Mouse (Mus musculus) CH12.LX (cell line): ENCODE data around the gene Sbf2. TPM values are rescaled to one million over a fixed set of nuclear protein-coding genes. Genes with fewer than 3 reads are reported as not detected.
A peak's percentile ranks its signal among the peaks of the same experiment; 100 is the strongest.

ENCODE experiments used
- DNase-seq: peaks from one replicate; pipeline ENCODE4 v3.0.0-alpha.2; 2013; ENCODE audit errors: extremely low read depth
- H3K27ac ChIP-seq: 2 replicates; pipeline ENCODE4 v1.5.1; 2012; ENCODE audit warnings: low read depth, mild to moderate bottlenecking, control low read depth, moderate library complexity; ENCODE audit not compliant: insufficient read depth
- H3K27me3 ChIP-seq: replicated peaks from 2 replicates; pipeline ENCODE3; 2012; ENCODE audit warnings: inconsistent platforms
- H3K36me3 ChIP-seq, 2 experiments: replicated peaks in 1 of 2; 2 replicates each; pipeline versions ENCODE3 to v1.6.1; 2012; ENCODE audit warnings: inconsistent platforms in 1 of 2, low read length in 1 of 2, mild to moderate bottlenecking in 1 of 2, mixed read lengths in 1 of 2, moderate library complexity in 1 of 2; ENCODE audit not compliant: control insufficient read depth in 1 of 2, insufficient read depth in 1 of 2
- H3K4me1 ChIP-seq, 2 experiments: 2 replicates each; pipeline ENCODE4 v1.6.1; 2012; ENCODE audit warnings: inconsistent platforms in 1 of 2, moderate library complexity in 1 of 2; ENCODE audit not compliant: insufficient read depth in 2 of 2, control insufficient read depth in 1 of 2
- H3K4me2 ChIP-seq: 2 replicates; pipeline ENCODE4 v1.6.1; 2012; ENCODE audit warnings: low read depth, mild to moderate bottlenecking, control low read depth; ENCODE audit not compliant: poor library complexity, insufficient read depth, severe bottlenecking
- H3K4me3 ChIP-seq, 3 experiments: fragments of 150-350 bp in 1 of 3; sonication (generic) in 1 of 3; replicated peaks in 1 of 3; 2 replicates each; pipeline versions ENCODE3 to v1.5.1; 2011 to 2012; ENCODE audit warnings: low read depth in 2 of 3, low read length in 2 of 3, mild to moderate bottlenecking in 2 of 3, moderate library complexity in 2 of 3, control low read depth in 1 of 3, improper control_type of control experiment in 1 of 3, inconsistent platforms in 1 of 3, mixed read lengths in 1 of 3; ENCODE audit not compliant: poor library complexity in 1 of 3
- H3K79me2 ChIP-seq: replicated peaks from 2 replicates; pipeline ENCODE4 v1.6.1; 2012; ENCODE audit warnings: mild to moderate bottlenecking, moderate library complexity; ENCODE audit not compliant: control insufficient read depth, poor library complexity, insufficient read depth, severe bottlenecking; ENCODE audit errors: extremely low read depth
- H3K9ac ChIP-seq: 2 replicates; pipeline ENCODE4 v1.6.1; 2012; ENCODE audit warnings: low read depth, mild to moderate bottlenecking, control low read depth, moderate library complexity; ENCODE audit not compliant: insufficient read depth
- H3K9me3 ChIP-seq: replicated peaks from 2 replicates; pipeline ENCODE3; 2012; ENCODE audit warnings: low read length, inconsistent platforms, mixed read lengths
- BHLHE40 ChIP-seq: IDR thresholded peaks from 2 replicates; pipeline ENCODE4 v1.6.1; 2011; ENCODE audit warnings: mild to moderate bottlenecking, low read depth, low read length, improper control_type of control experiment
- CHD1 ChIP-seq: IDR thresholded peaks from 2 replicates; pipeline ENCODE4 v1.6.1; 2012; ENCODE audit warnings: low read depth, low read length, improper control_type of control experiment, inconsistent platforms
- CHD2 ChIP-seq: IDR thresholded peaks from 2 replicates; pipeline ENCODE4 v1.6.1; 2011; ENCODE audit warnings: low read length, improper control_type of control experiment
- E2F4 ChIP-seq: IDR thresholded peaks from 2 replicates; pipeline ENCODE4 v1.6.1; 2011; ENCODE audit warnings: low read depth, low read length, improper control_type of control experiment; ENCODE audit not compliant: insufficient replicate concordance
- EP300 ChIP-seq: IDR thresholded peaks from 2 replicates; pipeline ENCODE4 v1.6.1; 2011; ENCODE audit warnings: low read length, improper control_type of control experiment
- ETS1 ChIP-seq: conservative IDR thresholded peaks from 2 replicates; pipeline ENCODE4 v1.6.1; 2012; ENCODE audit warnings: low read depth, mild to moderate bottlenecking, inconsistent platforms, low read length, improper control_type of control experiment, moderate library complexity
- IRF4 ChIP-seq: IDR thresholded peaks from 2 replicates; pipeline ENCODE4 v1.6.1; 2014; ENCODE audit warnings: low read depth, mild to moderate bottlenecking, inconsistent platforms, low read length, improper control_type of control experiment
- JUN ChIP-seq: IDR thresholded peaks from 2 replicates; pipeline ENCODE4 v1.6.1; 2011; ENCODE audit warnings: low read depth, mild to moderate bottlenecking, low read length, improper control_type of control experiment, moderate library complexity; ENCODE audit not compliant: insufficient read depth
- JUND ChIP-seq: conservative IDR thresholded peaks from 2 replicates; pipeline ENCODE4 v1.6.1; 2011; ENCODE audit warnings: low read depth, low read length, improper control_type of control experiment
- KAT2A ChIP-seq: IDR thresholded peaks from 2 replicates; pipeline ENCODE4 v1.6.1; 2012; ENCODE audit warnings: low read length, improper control_type of control experiment, inconsistent platforms; ENCODE audit not compliant: insufficient replicate concordance
- MAX ChIP-seq: IDR thresholded peaks from 2 replicates; pipeline ENCODE4 v1.6.1; 2011; ENCODE audit warnings: low read length, improper control_type of control experiment
- MEF2A ChIP-seq: IDR thresholded peaks from 2 replicates; pipeline ENCODE4 v1.6.1; 2014; ENCODE audit warnings: low read depth, mild to moderate bottlenecking, inconsistent platforms, low read length, improper control_type of control experiment, borderline replicate concordance
- MXI1 ChIP-seq: IDR thresholded peaks from 2 replicates; pipeline ENCODE4 v1.6.1; 2011; ENCODE audit warnings: mild to moderate bottlenecking, low read depth, low read length, improper control_type of control experiment
- MYC ChIP-seq: IDR thresholded peaks from 2 replicates; pipeline ENCODE4 v1.6.1; 2011; ENCODE audit warnings: low read depth, mild to moderate bottlenecking, improper control_type of control experiment, low read length
- NELFE ChIP-seq: IDR thresholded peaks from 2 replicates; pipeline ENCODE4 v1.6.1; 2011; ENCODE audit warnings: low read depth, low read length, improper control_type of control experiment
- NRF1 ChIP-seq: IDR thresholded peaks from 2 replicates; pipeline ENCODE4 v1.6.1; 2014; ENCODE audit warnings: low read depth, mild to moderate bottlenecking, inconsistent platforms, low read length, improper control_type of control experiment, moderate library complexity
- POLR2A ChIP-seq: IDR thresholded peaks from 2 replicates; pipeline ENCODE4 v1.6.1; 2011; ENCODE audit warnings: low read depth, mild to moderate bottlenecking, improper control_type of control experiment, low read length
- POLR2AphosphoS2 ChIP-seq: IDR thresholded peaks from 2 replicates; pipeline ENCODE4 v1.6.1; 2011; ENCODE audit warnings: low read depth, low read length, improper control_type of control experiment
- RAD21 ChIP-seq: IDR thresholded peaks from 2 replicates; pipeline ENCODE4 v1.6.1; 2011; ENCODE audit warnings: low read depth, mild to moderate bottlenecking, low read length, improper control_type of control experiment, moderate library complexity
- RCOR1 ChIP-seq: conservative IDR thresholded peaks from 2 replicates; pipeline ENCODE4 v1.6.1; 2012; ENCODE audit warnings: low read depth, mild to moderate bottlenecking, inconsistent platforms, low read length, improper control_type of control experiment
- SIN3A ChIP-seq: IDR thresholded peaks from 2 replicates; pipeline ENCODE4 v1.6.1; 2012; ENCODE audit warnings: low read length, improper control_type of control experiment, inconsistent platforms
- TBP ChIP-seq: conservative IDR thresholded peaks from 2 replicates; pipeline ENCODE4 v1.6.1; 2011; ENCODE audit warnings: low read depth, low read length, improper control_type of control experiment
- TCF12 ChIP-seq: IDR thresholded peaks from 2 replicates; pipeline ENCODE4 v1.6.1; 2014; ENCODE audit warnings: low read depth, mild to moderate bottlenecking, inconsistent platforms, low read length, improper control_type of control experiment
- USF1 ChIP-seq: IDR thresholded peaks from 2 replicates; pipeline ENCODE4 v1.6.1; 2014; ENCODE audit warnings: low read depth, mild to moderate bottlenecking, inconsistent platforms, low read length, improper control_type of control experiment
- ZC3H11A ChIP-seq: IDR thresholded peaks from 2 replicates; pipeline ENCODE4 v1.6.1; 2012; ENCODE audit warnings: low read depth, mild to moderate bottlenecking, inconsistent platforms, low read length, improper control_type of control experiment
- ZKSCAN1 ChIP-seq: IDR thresholded peaks from 2 replicates; pipeline ENCODE4 v1.6.1; 2012; ENCODE audit warnings: low read depth, inconsistent platforms, low read length, improper control_type of control experiment, borderline replicate concordance
- ZNF384 ChIP-seq: IDR thresholded peaks from 2 replicates; pipeline ENCODE4 v1.6.1; 2012; ENCODE audit warnings: low read depth, low read length, improper control_type of control experiment, inconsistent platforms
- dilution Hi-C: fragments of 300-500 bp; cut with MboI; formaldehyde crosslinking; loops from 2 replicates; pipeline ENCODE4 v1.14.3; 2020; ENCODE audit warnings: low sequenced_read_pairs; ENCODE audit not compliant: extremely low pct_unique_long_range_greater_than_20kb, extremely low pct_ligation_motif_present
- in situ Hi-C: fragments of 300-500 bp; cut with MboI; formaldehyde crosslinking; loops from 3 replicates; pipeline ENCODE4 v1.14.3; 2019; ENCODE audit warnings: low sequenced_read_pairs, low pct_ligation_motif_present, low pct_unique_long_range_greater_than_20kb, mixed read lengths
- polyA plus RNA-seq: library from polyadenylated mRNA; unstranded; fragments of >175 nt; gene quantifications from 2 replicates; pipeline ENCODE4 v1.2.1, GENCODE M21; 2012; ENCODE audit warnings: low read depth; ENCODE audit not compliant: insufficient read length
- total RNA-seq, 2 experiments: library from RNA; depleted of rRNA; stranded (reverse); fragments of 300-350 nt in 1 of 2; fragments of >200 nt in 1 of 2; gene quantifications; 2 replicates each; pipeline ENCODE4 v1.2.3; 2012 to 2014

Sbf2 gene
- total and polyA plus RNA-seq, 3 experiments: 9.5 to 21.5 (median 11.4) TPM

DNA sequence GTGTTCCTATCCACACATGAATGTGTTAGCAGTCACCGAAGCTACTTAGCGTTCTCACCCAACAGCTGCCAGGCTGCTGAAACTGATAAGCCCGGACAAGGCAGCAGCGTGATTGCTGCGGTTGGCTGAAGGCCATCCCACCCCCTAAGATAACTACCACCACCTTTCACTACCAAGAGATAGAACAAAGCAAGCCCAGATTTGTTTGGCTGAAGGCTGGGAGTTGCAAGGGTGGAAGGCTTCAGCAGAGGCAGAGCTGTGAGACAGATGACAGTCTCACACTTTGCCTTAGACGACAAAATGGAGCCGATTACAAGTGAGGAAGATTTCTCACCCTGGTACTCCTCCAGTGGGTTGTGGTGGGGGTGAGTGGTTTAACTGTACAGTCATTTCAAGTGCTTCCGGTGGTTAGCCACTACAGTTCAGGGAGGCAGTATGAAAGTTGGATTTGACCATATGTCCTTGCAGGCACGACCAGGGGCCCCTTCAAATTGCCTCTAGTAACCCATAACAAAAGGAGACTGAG is 4.4 kb upstream of the Sbf2 start (continued):
- TF ChIP-seq RAD21 (no peak), EP300 (peak; percentile 73; the same call in 1 of the 2 replicates), TBP (0 out of 2 replicates have a peak, but pooled peaks have one; percentile 39), MYC (0 out of 2 replicates have a peak, but pooled peaks have one; percentile 28), USF1 (no peak), KAT2A (no peak), RCOR1 (peak; percentile 96), ETS1 (peak; percentile 76), CHD2 (no peak), ZC3H11A (no peak)

GRCm38 (mm10) chr7:110615792-110616191 is 1.1 kb upstream of the Sbf2 start:
- dilution Hi-C loops (no loop called here), in situ Hi-C loops (no loop called here)
- peaks cover 22% of the 10 kb centered on the region for H3K27me3 ChIP-seq
- no peak overlapping the region for H3K27ac ChIP-seq
- no peak overlapping the region for H3K4me3 ChIP-seq
- no peak overlapping the region for H3K9ac ChIP-seq
- H3K9me3 ChIP-seq: peaks cover 5% of the 10 kb centered on the region
- no peak for TF ChIP-seq IRF4
- TF ChIP-seq MEF2A: no peak
- no peak for TF ChIP-seq NRF1
- no peak for TF ChIP-seq BHLHE40
- TF ChIP-seq CHD1: no peak
- TF ChIP-seq ZNF384: no peak
- no peak for TF ChIP-seq E2F4
- TF ChIP-seq POLR2AphosphoS2: no peak
- TF ChIP-seq SIN3A: no peak
- no peak for TF ChIP-seq JUN
- TF ChIP-seq USF1: no peak
- TF ChIP-seq EP300: no peak
- no peak for TF ChIP-seq TCF12
- no peak for TF ChIP-seq ZKSCAN1
- TF ChIP-seq JUND: no peak
- no peak for TF ChIP-seq MAX
- no peak for TF ChIP-seq RCOR1
- TF ChIP-seq POLR2A: no peak
- no peak for TF ChIP-seq NELFE
- TF ChIP-seq MXI1: no peak
- peaks cover 9 to 37% of the 10 kb centered on the region in 2 experiments for H3K4me1 ChIP-seq
- H3K79me2 ChIP-seq: 0 out of 2 replicates have a peak, but pooled peaks cover 4% of the 10 kb centered on the region
- no peaks in the 10 kb centered on the region for H3K36me3 ChIP-seq
- DNase-seq: no peak
- H3K4me2 ChIP-seq: no peak overlapping the region
